ENCODE assay signal across 23 mouse cellular contexts in genomic region chr2:153218516-153218915, GRCm38 (mm10). TPM values are rescaled to one million over a fixed set of nuclear protein-coding genes. Genes with fewer than 3 reads are reported as not detected.
DNase-seq lines count a peak whose midpoint lies in the region; ATAC-seq and TF ChIP-seq lines count a peak whose summit lies in the region.
"Had no signal": no experiment of that assay in that cellular context is flagged by ENCODE, and none has a peak within 500 bp of the region (broad histone marks: within the 10 kb centered on the region; RNA-seq: fewer than 3 reads in every experiment).

No protein-coding gene starts in this region.

- TF ChIP-seq POLR2A in MEL (IDR thresholded peaks at IDR 0.05; ENCODE audit: control insufficient read depth in 1 of 2, insufficient read depth in 1 of 2, low read depth in 1 of 2, low read length in 2 of 2, poor library complexity in 1 of 2): no peak
- TF ChIP-seq POLR2A in small intestine, adult 2 months (IDR thresholded peaks at IDR 0.05; ENCODE audit: low read depth, low read length): no peak

- peak; percentile 94 for ATAC-seq in intestine, embryonic 16.5 days
- ATAC-seq: CD4-positive, CD25-positive, alpha-beta regulatory T cell, adult 4 months; forebrain, embryonic 14.5 days; forebrain, embryonic 16.5 days had no signal

- no peak overlapping the region for H3K4me3 ChIP-seq in MEL (ENCODE audit: control insufficient read depth in 1 of 2, insufficient read depth in 1 of 2, low read depth in 2 of 2, low read length in 2 of 2)
- no peak overlapping the region for H3K4me3 ChIP-seq in intestine, embryonic 16.5 days (ENCODE audit: low read length)
- H3K4me3 ChIP-seq in small intestine, adult 2 months (ENCODE audit: low read depth, low read length): no peak overlapping the region
- H3K4me3 ChIP-seq: embryonic facial prominence, embryonic 13.5 days; embryonic facial prominence, embryonic 15.5 days; erythroblast, embryonic 14.5 days; forebrain, embryonic 10.5 days; forebrain, embryonic 12.5 days had no signal

- WGBS in intestine, embryonic 16.5 days: 38% methylated on average over 3 of the region's 3 CpGs
- 29% methylated on average over 3 of the region's 3 CpGs for WGBS in small intestine, adult 2 months

- H3K9ac ChIP-seq in MEL (ENCODE audit: control insufficient read depth, low read depth, low read length, poor library complexity, severe bottlenecking): no peak overlapping the region
- H3K9ac ChIP-seq in intestine, embryonic 16.5 days (ENCODE audit: low read depth, low read length): peak overlapping the region; percentile 43
- H3K9ac ChIP-seq: embryonic facial prominence, embryonic 13.5 days; embryonic facial prominence, embryonic 15.5 days; forebrain, embryonic 12.5 days had no signal

- H3K36me3 ChIP-seq in MEL (ENCODE audit: control insufficient read depth in 1 of 2, insufficient read depth in 2 of 2, low read length in 2 of 2): peaks cover 0 to 33% of the 10 kb centered on the region in 2 experiments; a peak in 2 of 4 replicates
- H3K36me3 ChIP-seq in intestine, embryonic 16.5 days (ENCODE audit: control insufficient read depth, insufficient read depth, low read length): no peaks in the 10 kb centered on the region
- no peaks in the 10 kb centered on the region for H3K36me3 ChIP-seq in small intestine, adult 2 months (ENCODE audit: control insufficient read depth, insufficient read depth, low read length)
- H3K36me3 ChIP-seq: forebrain, embryonic 10.5 days; forebrain, embryonic 12.5 days; G1E had no signal

- no peaks in the 10 kb centered on the region for H3K79me2 ChIP-seq in MEL (ENCODE audit: control insufficient read depth, insufficient read depth, low read length, poor library complexity)

- TF ChIP-seq RAD21 in MEL (IDR thresholded peaks at IDR 0.05; ENCODE audit: low read depth, low read length): no peak

- H3K27ac ChIP-seq in MEL (ENCODE audit: control insufficient read depth, low read depth, low read length): no peak overlapping the region
- H3K27ac ChIP-seq in intestine, embryonic 16.5 days (ENCODE audit: low read length): peak overlapping the region; percentile 94
- peak overlapping the region; percentile 17; the same call in 1 of the 2 replicates for H3K27ac ChIP-seq in small intestine, adult 2 months (ENCODE audit: insufficient read depth, low read depth, low read length)
- H3K27ac ChIP-seq: embryonic facial prominence, embryonic 13.5 days; embryonic facial prominence, embryonic 15.5 days; forebrain, embryonic 10.5 days; forebrain, embryonic 12.5 days had no signal

- H3K9me3 ChIP-seq in MEL (replicated peaks; ENCODE audit: insufficient read depth, low read length): no peaks in the 10 kb centered on the region
- no peaks in the 10 kb centered on the region for H3K9me3 ChIP-seq in intestine, embryonic 16.5 days (ENCODE audit: control insufficient read depth, low read length)
- H3K9me3 ChIP-seq: embryonic facial prominence, embryonic 13.5 days; embryonic facial prominence, embryonic 15.5 days; forebrain, embryonic 10.5 days; forebrain, embryonic 12.5 days; G1E had no signal

- H3K4me1 ChIP-seq in MEL (ENCODE audit: control insufficient read depth in 1 of 2, insufficient read depth in 2 of 2, low read length in 2 of 2): peaks cover 12 to 45% of the 10 kb centered on the region in 2 experiments
- H3K4me1 ChIP-seq in intestine, embryonic 16.5 days (ENCODE audit: control insufficient read depth, insufficient read depth, low read length): peaks cover 3% of the 10 kb centered on the region; the same call in 1 of the 2 replicates
- H3K4me1 ChIP-seq in small intestine, adult 2 months (ENCODE audit: control insufficient read depth, insufficient read depth, insufficient read length, low read length): peaks cover 12% of the 10 kb centered on the region; the same call in 1 of the 2 replicates
- H3K4me1 ChIP-seq: embryonic facial prominence, embryonic 15.5 days; forebrain, embryonic 10.5 days; forebrain, embryonic 12.5 days had no signal

- TF ChIP-seq CTCF in MEL (IDR thresholded peaks at IDR 0.05 in 2 of 3, conservative IDR thresholded peaks at IDR 0.05 in 1 of 3; ENCODE audit: control insufficient read depth in 1 of 3, insufficient read depth in 1 of 3, low read depth in 2 of 3, low read length in 3 of 3, poor library complexity in 1 of 3, severe bottlenecking in 1 of 3): no peak
- no peak for TF ChIP-seq CTCF in small intestine, adult 2 months (IDR thresholded peaks at IDR 0.05; ENCODE audit: extremely low read depth, insufficient read length, insufficient replicate concordance, low read depth, low read length)

- no peak for DNase-seq in MEL (ENCODE audit: low read depth, low spot score)
- DNase-seq in cerebellum, adult 18-20 months: no peak
- DNase-seq in frontal cortex, postnatal 36 days (ENCODE audit: low spot score in 2 of 2): no peak
- DNase-seq: adrenal gland, adult 2 months; adrenal gland, postnatal 25 days; B cell, adult 2 months; cerebellum, adult 11-12 months; cerebellum, adult 8-10 months; cerebellum, adult 9-11 months; cerebellum, postnatal 36 days; embryo, embryonic 11 days had no signal

- H3K27me3 ChIP-seq in MEL (ENCODE audit: control insufficient read depth in 1 of 2, insufficient read depth in 2 of 2, low read length in 2 of 2): no peaks in the 10 kb centered on the region
- H3K27me3 ChIP-seq in intestine, embryonic 16.5 days (replicated peaks; ENCODE audit: control insufficient read depth, insufficient read depth, low read length): no peaks in the 10 kb centered on the region
- no peaks in the 10 kb centered on the region for H3K27me3 ChIP-seq in small intestine, adult 2 months (ENCODE audit: control insufficient read depth, insufficient read depth, low read length)
- H3K27me3 ChIP-seq: CH12.LX; embryonic facial prominence, embryonic 13.5 days; embryonic facial prominence, embryonic 15.5 days; forebrain, embryonic 12.5 days had no signal

- H3K4me2 ChIP-seq in intestine, embryonic 16.5 days (ENCODE audit: low read depth, low read length): no peak overlapping the region; the same call in 1 of the 2 replicates
- H3K4me2 ChIP-seq: embryonic facial prominence, embryonic 13.5 days; embryonic facial prominence, embryonic 15.5 days; forebrain, embryonic 12.5 days had no signal

- no peak for TF ChIP-seq EP300 in MEL (IDR thresholded peaks at IDR 0.05; ENCODE audit: low read depth in 1 of 2, low read length in 2 of 2)

TF ChIP-seq in MEL, 35 proteins besides CTCF, POLR2A, EP300 and RAD21:
- no peak for TF ChIP-seq TAL1 (IDR thresholded peaks at IDR 0.05; ENCODE audit: low read length)
- TF ChIP-seq RCOR1 (IDR thresholded peaks at IDR 0.05; ENCODE audit: low read depth, low read length): 0 out of 2 replicates have a peak, but pooled peaks have one; percentile 55
TF ChIP-seq in MEL: peak in this region for 1.

RNA-seq across cellular contexts. Expression of gene Tspyl3, which starts 6.7 kb away (rescaled TPM):
- 4.0 and 4.3 TPM in 2 replicates for total RNA-seq in MEL (2012; rRNA removed)
- polyA plus RNA-seq in MEL (2012; ENCODE audit: insufficient read depth in 1 of 2, insufficient read length in 2 of 2, low read depth in 1 of 2, low replicate concordance in 2 of 2, missing spikeins in 1 of 2): 10 to 100 TPM in 1 of 2 experiments, 1 to 10 TPM in 1; 9.8 to 47.3 TPM
- 10.7 and 11.4 TPM in 2 replicates for polyA plus RNA-seq in intestine, embryonic 16.5 days (2015; fragmentation: Nextera tagmentation; extraction: Ambion mirVana)
- polyA plus RNA-seq in small intestine, adult 2 months (2012; rRNA removed): 1.7 and 2.4 TPM in 2 replicates

RNA-seq across cellular contexts. Expression of gene Plagl2, which starts 22.7 kb away (rescaled TPM):
- 5.9 and 6.0 TPM in 2 replicates for total RNA-seq in MEL (2012; rRNA removed)
- polyA plus RNA-seq in MEL (2012; ENCODE audit: insufficient read depth in 1 of 2, insufficient read length in 2 of 2, low read depth in 1 of 2, low replicate concordance in 2 of 2, missing spikeins in 1 of 2): 10 to 100 TPM in 1 of 2 experiments, not detected in 1; 34.4 TPM
- 53.5 and 67.5 TPM in 2 replicates for polyA plus RNA-seq in intestine, embryonic 16.5 days (2015; fragmentation: Nextera tagmentation; extraction: Ambion mirVana)
- polyA plus RNA-seq in small intestine, adult 2 months (2012; rRNA removed): 8.4 and 13.6 TPM in 2 replicates

RNA-seq across cellular contexts. Expression of gene Pofut1, which starts 22.8 kb away (rescaled TPM):
- 20.2 and 20.5 TPM in 2 replicates for total RNA-seq in MEL (2012; rRNA removed)
- polyA plus RNA-seq in MEL (2012; ENCODE audit: insufficient read depth in 1 of 2, insufficient read length in 2 of 2, low read depth in 1 of 2, low replicate concordance in 2 of 2, missing spikeins in 1 of 2): 10 to 100 TPM in 1 of 2 experiments, not detected in 1; 28.7 TPM
- 13.3 and 13.5 TPM in 2 replicates for polyA plus RNA-seq in intestine, embryonic 16.5 days (2015; fragmentation: Nextera tagmentation; extraction: Ambion mirVana)
- 10.5 and 20.4 TPM in 2 replicates for polyA plus RNA-seq in small intestine, adult 2 months (2012; rRNA removed)

RNA-seq across cellular contexts. Expression of gene Tm9sf4, which starts 57.4 kb away (rescaled TPM):
- 16.1 and 16.8 TPM in 2 replicates for total RNA-seq in MEL (2012; rRNA removed)
- 100 to 1,000 TPM in 1 of 2 experiments, 10 to 100 TPM in 1; 29.8 to 269 TPM for polyA plus RNA-seq in MEL (2012; ENCODE audit: insufficient read depth in 1 of 2, insufficient read length in 2 of 2, low read depth in 1 of 2, low replicate concordance in 2 of 2, missing spikeins in 1 of 2)
- polyA plus RNA-seq in intestine, embryonic 16.5 days (2015; fragmentation: Nextera tagmentation; extraction: Ambion mirVana): 95.8 and 101 TPM in 2 replicates
- polyA plus RNA-seq in small intestine, adult 2 months (2012; rRNA removed): 18.3 and 27.9 TPM in 2 replicates
